Mouse (Mus musculus) heart, adult 8-10 months (tissue): ENCODE results near the gene Mchr1. TPM values are rescaled to one million over a fixed set of nuclear protein-coding genes. Genes with fewer than 3 reads are reported as not detected.
A peak's percentile ranks its signal among the peaks of the same experiment; 100 is the strongest.
"Not testable (repeated sequence)": the region's sequence is repeated elsewhere in the genome, so short reads cannot be mapped to it uniquely, and the experiment has no call there.

ENCODE experiments used
- DNase-seq: peaks from one replicate; pipeline ENCODE4 v3.0.0; 2022; ENCODE audit warnings: low spot score
- total RNA-seq, 4 experiments: library from RNA; stranded (reverse); gene quantifications; 2 replicates each; pipeline ENCODE4 v1.2.4; 2022

Mchr1 gene
- not detected for total RNA-seq

DNA sequence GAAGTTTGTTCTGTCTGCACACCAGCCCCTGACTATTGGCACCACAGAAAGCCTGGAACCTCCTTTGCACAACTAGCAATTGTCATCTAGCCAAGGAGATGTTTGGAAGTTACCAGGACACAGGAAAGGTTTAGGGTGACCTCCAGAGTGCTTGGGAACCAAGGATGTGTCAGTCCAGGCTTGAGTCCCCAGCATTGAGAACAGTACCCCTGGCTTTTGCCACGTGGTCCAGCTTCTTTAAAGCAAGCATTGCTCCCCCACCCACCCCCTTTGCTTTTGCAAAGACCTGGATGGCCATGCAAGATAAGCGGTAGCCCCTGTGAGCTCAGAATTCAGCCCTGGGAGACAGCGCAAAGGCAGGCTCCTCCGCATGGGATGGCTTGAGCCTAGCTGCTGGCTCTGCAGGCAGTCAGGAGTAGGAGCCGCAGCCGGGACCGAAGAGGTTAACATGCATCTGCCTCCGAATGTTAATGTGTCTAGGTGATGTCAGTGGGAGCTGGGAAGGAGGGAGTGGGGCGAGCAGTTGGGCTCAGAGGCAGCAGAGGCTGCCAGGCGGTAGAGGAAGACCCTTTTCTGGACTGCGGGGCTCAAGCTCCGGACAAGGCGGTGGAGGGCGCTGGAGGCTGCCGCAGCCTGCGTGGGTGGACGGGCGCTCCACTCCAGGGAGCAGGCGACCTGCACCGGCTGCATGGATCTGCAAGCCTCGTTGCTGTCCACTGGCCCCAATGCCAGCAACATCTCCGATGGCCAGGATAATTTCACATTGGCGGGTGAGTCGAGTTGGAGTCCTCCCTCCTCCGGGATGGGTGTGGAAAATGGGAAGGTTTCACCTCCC is at the start of gene Mchr1:
Gene Mchr1, plus strand, starts transcription at position 414 of the 835 bp plus-strand sequence.
- no peak for DNase-seq

DNA sequence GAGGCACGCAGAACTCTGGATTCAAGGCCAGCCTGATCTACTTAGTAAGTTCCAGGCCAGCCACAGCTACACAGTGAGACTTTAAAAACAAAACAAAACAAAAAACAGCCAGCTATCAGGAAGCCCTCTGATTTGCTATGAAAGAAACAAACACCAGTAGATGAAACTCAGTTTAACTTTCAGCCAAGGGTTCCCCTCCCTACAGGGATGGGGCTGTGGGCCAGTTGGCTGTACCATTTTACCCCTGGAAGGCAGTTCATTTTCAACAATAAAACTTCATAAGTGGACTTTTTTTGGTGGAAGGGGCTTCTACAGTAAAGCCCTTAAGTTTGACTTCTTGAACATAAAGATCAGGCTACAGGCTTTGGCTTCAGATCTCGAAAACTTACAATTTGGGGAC is 46.2 kb upstream of the Mchr1 start:
- peak; percentile 40 for DNase-seq

- no peak for DNase-seq
These were observed 45.2 kb upstream of the Mchr1 start for GRCm38 (mm10) chr15:81190011-81190629.

DNA sequence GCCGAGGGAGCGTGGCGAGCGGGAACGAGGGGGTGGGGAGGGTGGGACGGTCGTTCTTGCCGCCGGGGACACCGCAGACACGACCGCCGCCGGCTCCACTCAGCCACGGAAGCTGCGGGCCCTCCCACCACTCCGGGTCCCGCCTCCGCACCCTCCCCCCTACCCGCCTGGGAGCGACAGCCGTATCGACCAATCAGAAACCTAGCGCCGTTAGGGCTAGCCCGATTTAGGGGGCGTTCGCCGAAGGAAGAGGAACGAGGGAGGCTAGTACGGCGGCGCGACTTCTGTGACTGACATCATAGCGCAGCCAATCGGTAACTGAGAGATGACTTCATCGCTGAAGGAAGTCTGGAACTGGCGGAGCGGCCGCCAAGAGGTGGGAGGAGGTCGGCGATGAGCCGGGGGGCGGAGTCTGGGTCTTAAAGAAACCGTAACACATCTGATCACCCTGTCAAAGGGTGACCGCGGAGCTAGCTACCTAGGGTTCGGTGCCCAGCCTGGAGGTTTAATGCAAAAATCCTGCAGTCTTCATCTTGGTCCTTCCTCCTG is 44.6 kb upstream of the Mchr1 start, which contains the start of gene Mrtfa:
Gene Mrtfa, minus strand, starts transcription at position 128 of the 549 bp plus-strand sequence.
- peak; percentile 100 for DNase-seq

- DNase-seq = no peak
These were observed 44.0 kb upstream of the Mchr1 start for GRCm38 (mm10) chr15:81191303-81191702.

GRCm38 (mm10) chr15:81192316-81192715 is 43.0 kb upstream of the Mchr1 start:
- DNase-seq = no peak

- no peak for DNase-seq
These were observed 42.4 kb upstream of the Mchr1 start for GRCm38 (mm10) chr15:81192858-81193257.

GRCm38 (mm10) chr15:81194791-81195190 is 40.5 kb upstream of the Mchr1 start:
- DNase-seq = no peak

DNA sequence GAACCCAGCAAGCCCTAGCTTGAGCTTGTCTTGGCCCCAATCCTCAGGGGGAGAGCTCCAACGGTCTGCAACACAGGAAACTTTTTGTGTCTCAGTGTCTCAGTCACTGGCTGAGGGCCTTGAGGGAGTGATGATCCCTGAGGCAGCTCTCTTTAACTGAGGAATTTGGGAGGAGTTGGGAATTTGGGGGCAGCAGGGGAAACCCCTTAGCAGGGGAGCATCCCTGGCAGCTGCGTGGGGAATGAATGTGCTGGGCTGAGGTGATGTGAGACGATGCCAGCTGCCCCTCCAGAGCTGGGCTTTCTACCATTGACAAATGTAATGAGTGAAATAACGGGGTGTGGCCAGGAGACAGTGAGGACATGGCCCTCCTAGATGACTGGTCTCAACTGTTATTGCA is 39.9 kb upstream of the Mchr1 start:
- no peak for DNase-seq

GRCm38 (mm10) chr15:81197197-81197596 is 38.1 kb upstream of the Mchr1 start:
- DNase-seq = no peak

GRCm38 (mm10) chr15:81198447-81198846 is 36.9 kb upstream of the Mchr1 start:
- DNase-seq = no peak

GRCm38 (mm10) chr15:81199372-81199959 is 35.8 kb upstream of the Mchr1 start:
- DNase-seq = peak; percentile 70

DNA sequence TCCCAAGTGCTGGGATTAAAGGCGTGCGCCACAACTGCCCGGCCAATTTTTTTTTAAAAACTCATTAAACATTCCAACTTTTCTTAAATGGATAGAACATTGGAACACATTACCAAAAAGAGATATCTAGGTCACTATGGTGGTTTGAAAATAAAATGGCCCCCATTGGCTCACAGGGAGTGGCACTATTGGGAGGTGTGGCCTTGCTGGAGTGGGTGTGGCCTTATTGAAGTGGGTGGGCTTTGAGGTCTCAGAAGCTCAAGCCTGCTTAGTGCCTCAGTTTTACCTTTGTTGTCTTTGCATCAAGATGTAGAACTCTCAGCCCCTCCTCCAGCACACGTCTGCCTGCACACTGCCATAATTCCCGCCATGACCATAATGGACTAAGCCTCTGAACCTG is 32.8 kb upstream of the Mchr1 start:
- DNase-seq = no peak

GRCm38 (mm10) chr15:81210496-81210895 is 24.8 kb upstream of the Mchr1 start:
- no peak for DNase-seq

GRCm38 (mm10) chr15:81212976-81213375 is 22.3 kb upstream of the Mchr1 start:
- DNase-seq = no peak

GRCm38 (mm10) chr15:81216906-81217653 is 18.2 kb upstream of the Mchr1 start:
- no peak for DNase-seq

GRCm38 (mm10) chr15:81219054-81219453 is 16.2 kb upstream of the Mchr1 start:
- no peak for DNase-seq

- DNase-seq = not testable (repeated sequence)
These were observed 15.2 kb upstream of the Mchr1 start for GRCm38 (mm10) chr15:81220051-81220450.

DNA sequence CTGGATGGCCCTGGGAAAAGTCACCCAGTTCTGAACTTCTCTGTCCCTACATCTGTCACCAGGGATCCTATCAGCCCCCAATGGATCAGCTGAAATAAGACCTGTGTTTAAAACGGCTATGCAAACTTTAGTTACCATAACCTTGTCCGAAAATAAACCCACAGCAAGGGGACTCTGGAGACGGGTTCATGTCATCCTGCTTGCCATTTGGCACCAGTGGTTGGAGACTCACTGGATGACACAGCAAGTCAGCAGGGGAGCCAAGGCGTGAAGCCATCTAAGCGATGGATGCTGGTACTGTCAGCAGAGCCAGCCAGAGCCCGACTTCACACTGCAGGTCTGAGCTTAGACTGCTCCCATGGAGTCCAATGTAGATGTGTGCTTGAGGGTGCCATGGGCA is 13.9 kb upstream of the Mchr1 start:
- no peak for DNase-seq

GRCm38 (mm10) chr15:81225016-81225415 is 10.3 kb upstream of the Mchr1 start:
- no peak for DNase-seq

DNA sequence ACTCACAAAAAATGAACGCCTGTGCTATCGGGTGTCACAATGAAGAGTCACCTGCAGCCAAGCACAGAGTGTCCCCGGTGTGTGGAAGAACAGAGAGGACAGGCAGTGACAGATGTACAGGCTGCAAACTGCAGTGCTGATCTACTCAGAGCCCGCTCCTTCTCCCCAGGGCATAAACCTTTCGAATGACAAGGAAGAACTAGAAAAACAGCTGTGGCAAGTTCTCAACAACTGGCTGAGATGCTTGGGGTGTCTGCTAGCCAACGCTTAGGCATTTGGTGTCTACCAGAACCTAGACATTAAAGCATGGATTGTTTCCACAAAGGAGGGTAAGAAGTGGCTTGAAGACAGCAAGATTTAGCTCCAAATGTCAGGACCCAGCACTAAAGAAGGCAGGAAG is 9.6 kb upstream of the Mchr1 start:
- no peak for DNase-seq

- DNase-seq = no peak
These were observed 8.5 kb upstream of the Mchr1 start for GRCm38 (mm10) chr15:81226796-81227195.
